Mouse (Mus musculus): ENCODE data around the gene Gm20683. TPM values are rescaled to one million over a fixed set of nuclear protein-coding genes. Genes with fewer than 3 reads are reported as not detected.
A peak's percentile ranks its signal among the peaks of the same experiment; 100 is the strongest.
"Not testable (repeated sequence)": the region's sequence is repeated elsewhere in the genome, so short reads cannot be mapped to it uniquely, and the experiment has no call there.

Gm20683 gene
- total RNA-seq, 1 experiment from 2014 or later: 12.8 TPM

- no peak for DNase-seq
These were observed 13.9 kb downstream of the Gm20683 start for GRCm38 (mm10) chr17:25827546-25828222.

DNA sequence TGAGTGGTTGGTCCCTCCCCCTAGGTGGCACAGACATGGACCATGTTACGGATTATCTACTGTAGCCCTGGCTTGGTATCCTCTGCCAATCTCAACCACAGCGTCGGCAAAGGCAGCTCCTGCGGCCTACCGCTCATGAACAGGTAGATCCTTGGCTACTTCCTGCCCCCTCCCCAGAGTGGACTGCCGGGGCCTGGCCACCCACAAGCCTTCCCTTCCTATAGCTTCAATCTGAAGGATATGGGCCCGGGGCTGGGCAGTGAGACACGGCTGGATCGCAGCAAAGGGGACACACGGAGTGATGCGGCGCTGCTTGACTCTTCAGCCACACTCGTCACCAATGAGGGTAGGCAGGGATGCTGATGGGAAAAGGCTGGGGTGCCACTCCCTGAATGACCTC is 14.6 kb downstream of the Gm20683 start:
- no peak for DNase-seq

- DNase-seq: no peak
These were observed 15.5 kb downstream of the Gm20683 start for GRCm38 (mm10) chr17:25825984-25826570.

- DNase-seq: no peak
These were observed 16.3 kb downstream of the Gm20683 start for GRCm38 (mm10) chr17:25825311-25825710.

DNA sequence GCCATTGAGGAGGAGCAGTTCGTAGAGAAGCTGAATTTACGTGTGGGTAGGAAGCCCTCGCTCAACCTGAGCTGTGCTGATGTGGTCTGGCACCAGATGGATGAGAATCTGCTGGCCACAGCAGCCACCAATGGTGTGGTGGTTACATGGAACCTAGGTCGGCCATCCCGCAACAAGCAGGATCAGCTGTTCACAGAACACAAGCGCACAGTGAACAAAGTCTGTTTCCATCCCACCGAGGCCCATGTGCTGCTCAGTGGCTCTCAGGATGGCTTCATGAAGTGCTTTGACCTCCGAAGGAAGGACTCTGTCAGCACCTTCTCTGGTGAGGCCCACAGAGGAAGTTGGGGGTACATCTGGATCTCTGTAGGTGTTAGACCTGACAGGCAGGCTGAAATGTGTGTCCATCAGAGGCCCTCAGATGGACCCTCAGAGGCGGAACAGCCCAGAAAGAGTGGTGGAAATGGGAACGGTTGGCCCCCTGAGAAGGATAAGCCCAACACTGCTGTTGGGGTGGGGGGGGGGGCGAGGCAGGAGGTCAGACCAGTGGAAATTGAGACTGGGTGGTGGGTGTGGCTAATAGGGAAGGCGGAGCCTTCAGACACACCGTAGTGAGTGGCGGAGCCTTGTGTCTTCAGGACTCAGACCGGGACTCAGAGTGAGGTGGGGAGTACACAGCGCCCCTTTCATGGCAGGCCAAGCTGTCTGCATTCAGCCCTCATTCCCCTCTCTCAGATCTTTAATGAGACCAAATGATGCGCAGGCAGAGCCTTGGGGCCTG is 17.0 kb downstream of the Gm20683 start:
- DNase-seq: no peak

GRCm38 (mm10) chr17:25823452-25823851 is 18.1 kb downstream of the Gm20683 start, which contains the start of gene Wdr24:
Gene Wdr24, plus strand, starts transcription at chr17:25823627.
- peak; percentile 59 for DNase-seq

DNA sequence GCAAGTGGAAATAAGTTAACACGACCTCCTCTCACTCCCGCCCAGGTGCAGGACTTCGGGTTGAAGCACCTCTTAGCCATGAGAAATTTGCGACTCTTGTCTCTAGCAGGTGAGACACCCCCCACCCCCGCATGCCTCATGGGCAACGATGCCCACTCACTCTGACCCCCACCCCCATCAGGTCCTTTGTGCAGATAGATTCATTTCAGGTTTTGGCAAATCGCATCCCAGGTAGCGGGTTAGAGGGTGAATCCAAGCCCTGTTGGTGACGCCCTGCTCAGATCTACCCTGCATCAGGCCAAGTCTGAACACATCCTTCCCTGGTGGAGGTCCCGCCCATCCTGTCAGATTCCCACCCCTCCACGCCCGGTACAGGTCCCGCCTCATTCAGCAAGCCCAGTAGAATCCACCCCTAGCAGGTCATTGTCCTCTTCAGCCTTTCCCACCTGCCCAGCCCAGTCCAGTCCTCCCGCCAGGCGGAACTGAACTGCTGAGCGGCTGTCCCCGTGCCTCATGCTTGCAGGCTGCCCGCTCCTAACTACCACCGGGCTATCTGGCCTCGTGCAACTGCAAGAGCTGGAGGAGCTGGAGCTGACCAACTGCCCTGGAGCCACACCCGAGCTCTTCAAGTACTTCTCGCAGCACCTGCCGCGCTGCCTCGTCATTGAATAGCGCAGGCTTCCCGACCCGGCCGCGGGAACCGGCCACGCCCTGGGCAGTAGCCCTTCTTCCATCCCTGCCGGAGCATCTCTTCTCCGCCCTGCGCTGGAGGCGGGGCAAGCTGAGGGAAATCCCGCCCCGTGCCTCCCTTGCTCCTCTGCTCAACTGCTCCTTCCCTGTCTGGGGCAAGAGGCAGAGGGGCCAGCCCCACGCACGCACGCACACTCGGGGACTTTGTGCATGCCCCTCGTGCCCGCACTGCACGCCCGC is 22.4 kb downstream of the Gm20683 start:
- DNase-seq: no peak

DNA sequence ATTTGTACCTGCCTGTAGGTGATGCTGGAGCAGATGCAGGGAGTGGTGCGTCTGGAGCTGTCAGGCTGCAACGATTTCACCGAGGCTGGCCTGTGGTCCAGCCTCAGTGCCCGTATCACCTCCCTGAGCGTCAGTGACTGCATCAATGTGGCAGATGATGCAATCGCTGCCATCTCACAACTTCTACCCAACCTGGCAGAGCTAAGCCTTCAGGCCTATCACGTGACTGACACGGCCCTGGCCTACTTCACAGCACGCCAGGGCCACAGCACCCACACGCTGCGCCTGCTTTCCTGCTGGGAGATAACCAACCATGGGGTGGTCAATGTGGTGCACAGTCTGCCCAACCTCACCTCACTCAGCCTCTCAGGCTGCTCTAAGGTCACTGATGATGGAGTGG is 23.9 kb downstream of the Gm20683 start:
- DNase-seq: no peak

DNA sequence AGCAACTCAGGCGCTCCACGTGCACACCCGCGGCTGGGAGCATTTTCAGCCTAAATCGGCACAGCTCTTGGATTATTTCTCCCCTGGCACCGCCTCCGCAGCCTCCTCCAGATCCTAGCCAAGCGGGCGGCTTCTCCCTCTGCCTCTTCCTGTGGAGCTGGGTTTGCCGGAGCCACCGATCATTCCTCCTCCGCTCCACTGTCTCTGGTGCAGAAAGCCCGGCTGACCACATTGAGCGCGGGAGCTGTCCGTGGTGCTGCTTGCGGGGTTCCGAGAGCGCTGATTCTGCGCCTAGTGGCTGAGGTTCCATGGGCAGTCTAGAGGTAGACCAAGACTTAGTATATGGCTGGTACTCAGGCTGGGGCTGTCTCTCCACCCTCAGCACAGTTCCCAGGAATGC is 28.1 kb downstream of the Gm20683 start:
- peak; percentile 89 for DNase-seq

DNA sequence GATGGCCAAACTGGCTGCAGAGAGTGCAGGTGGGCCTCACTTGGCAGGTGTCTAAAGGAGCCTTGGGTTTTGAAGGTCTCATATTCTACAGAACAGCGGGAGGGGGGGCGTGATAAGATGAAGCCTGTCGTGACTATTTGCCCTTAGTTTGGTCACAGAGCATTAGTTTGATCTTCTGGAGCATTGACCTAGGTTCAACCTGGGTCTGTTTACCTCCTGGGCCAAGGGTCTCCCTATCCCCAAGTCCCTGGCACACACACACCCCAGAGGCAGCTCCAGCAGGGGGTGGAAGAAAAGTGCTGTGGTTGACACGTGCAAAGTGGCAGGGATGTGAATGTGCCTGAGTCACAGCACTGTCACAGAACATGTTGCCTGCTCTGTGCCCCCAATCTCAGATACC is 30.7 kb downstream of the Gm20683 start:
- no peak for DNase-seq

- DNase-seq: no peak
These were observed 31.8 kb downstream of the Gm20683 start for GRCm38 (mm10) chr17:25809606-25810340.

DNA sequence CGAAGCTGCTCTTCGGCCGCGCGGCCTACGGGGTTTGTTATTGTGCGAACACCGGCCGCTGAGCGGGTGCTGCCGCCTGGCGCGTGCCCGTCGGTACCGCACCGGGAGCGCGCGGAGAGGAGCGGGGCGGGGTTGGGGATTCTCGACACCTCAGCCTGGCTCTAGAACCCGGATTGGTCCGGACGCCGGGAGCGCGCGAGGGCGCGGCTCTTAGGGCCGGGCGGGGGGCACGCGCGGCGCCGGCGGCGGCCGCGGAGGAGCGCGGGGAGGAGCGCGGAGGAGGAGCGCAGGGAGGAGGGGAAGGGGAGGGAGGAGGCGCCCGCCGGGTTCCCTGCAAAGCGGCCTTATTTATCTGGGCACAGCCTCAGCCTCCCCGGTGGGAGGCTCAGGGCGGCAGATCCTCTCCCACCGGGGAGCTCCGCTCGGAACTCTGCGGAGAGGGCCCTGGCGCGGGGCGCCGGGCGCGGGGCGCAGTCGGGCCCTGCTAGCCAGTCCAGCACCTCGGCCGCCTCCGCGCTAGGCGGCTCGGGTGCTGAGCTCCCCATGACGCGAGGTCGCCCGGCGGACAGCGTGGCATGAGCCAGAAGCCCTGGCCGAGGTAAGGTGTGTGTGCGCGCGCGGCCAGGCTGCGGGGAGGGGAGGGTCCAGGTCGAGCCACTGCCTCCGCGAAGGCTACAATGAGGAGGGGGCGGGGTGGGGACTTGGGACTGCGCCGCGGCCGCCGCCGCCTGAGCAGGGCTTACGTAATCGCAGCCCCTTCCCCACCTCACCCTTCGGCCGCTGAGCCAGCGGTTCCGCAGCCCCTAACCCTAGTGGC is 32.6 kb downstream of the Gm20683 start, which contains the start of gene Fbxl16:
TSS of gene Fbxl16 (plus strand) at position 297 of the 817 bp plus-strand sequence.
- DNase-seq: peak; percentile 91

GRCm38 (mm10) chr17:25808028-25808427 is 33.5 kb downstream of the Gm20683 start:
- DNase-seq: no peak

DNA sequence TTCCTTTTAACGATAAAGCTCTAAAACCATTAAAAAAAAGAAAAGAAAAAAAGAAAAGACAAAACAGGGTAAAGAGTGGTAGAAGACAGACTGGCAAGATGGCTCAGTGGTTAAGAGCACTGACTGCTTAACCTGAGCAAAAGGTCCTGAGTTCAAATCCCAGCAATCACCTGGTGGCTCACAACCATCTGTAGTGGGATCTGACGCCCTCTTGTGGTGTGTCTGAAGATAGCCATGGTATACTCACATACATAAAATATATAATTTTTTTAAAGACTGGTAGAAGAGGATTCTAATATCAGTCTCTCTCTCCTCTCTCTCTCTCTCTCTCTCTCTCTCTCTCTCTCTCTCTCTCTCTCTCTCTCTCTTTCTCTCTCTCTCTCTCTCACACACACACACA is 34.1 kb downstream of the Gm20683 start:
- not testable (repeated sequence) for DNase-seq

DNA sequence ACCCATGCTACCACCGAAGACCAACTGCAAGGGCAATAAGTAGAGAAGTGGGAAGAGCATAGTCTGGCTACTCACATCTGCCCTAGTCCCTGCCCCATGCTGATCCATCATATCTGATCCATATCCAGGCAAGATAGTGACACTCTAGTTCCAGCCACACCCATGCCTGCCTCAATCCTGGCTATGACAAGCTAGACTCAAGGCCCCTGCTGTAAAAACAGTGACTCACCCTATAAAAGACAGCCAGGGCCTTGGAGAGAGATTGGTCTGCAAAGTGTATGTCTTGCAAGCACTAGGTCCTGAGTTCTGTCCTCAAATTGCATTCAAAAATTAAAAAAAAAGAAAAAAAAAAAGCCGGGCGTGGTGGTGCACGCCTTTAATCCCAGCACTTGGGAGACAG is 35.1 kb downstream of the Gm20683 start:
- no peak for DNase-seq

DNA sequence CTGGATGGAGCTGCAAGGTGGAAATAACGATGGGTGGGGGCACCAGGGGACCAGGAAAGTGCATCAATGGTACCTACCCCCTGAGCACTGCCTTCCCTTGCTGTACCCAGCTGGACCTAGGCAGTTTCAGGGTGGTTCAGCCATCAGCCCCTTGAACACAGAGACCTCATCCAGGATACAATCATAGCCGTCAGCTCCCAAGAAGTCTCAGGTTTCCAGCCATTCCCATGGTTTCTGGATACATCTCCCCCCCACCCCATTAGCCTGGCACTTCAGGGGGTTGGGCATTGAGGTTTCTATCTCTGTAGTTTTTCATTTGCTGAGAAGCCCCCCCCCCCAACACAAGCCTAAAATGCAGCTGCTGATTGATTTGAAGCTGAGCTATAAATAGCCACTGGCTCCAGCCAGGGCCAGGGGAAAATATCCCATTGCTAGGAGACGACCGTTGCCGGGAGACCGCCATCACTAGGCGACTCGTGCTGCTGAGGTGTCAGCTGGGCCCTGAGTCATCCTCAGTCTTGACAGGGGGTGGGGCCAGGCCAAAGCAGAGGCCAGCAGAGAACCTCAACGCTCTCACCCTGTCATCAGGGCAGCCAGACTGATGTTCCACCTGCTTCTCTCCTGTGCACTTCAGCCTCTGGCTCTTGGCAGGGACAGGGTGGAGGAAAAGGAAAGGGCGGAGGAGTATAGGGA is 38.6 kb downstream of the Gm20683 start:
- peak; percentile 87 for DNase-seq

- no peak for DNase-seq
These were observed 40.5 kb downstream of the Gm20683 start for GRCm38 (mm10) chr17:25801029-25801428.

DNA sequence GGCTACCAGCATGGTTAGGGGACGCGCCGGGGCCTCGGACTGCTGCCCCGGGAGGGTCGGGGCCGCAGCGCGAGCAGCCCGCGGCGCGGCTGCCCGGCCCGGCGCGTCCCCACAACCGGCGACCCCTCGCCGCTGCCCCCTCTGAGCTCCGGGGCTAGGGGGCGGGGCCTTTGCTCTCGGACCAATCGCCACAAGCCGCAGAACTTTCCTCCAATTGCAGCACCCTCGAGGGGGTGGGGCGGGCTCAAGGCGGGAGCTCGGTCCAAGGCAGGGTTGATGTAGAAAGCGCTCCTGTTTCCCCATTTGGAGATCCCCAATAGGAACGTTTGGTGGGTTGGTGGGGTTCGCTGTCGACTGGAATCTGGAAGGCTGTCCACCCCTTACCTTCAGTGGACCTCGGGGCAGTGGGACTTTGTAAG is 44.6 kb downstream of the Gm20683 start, which contains the start of gene Metrn:
TSS of gene Metrn (minus strand) at position 186 of the 419 bp plus-strand sequence.
- DNase-seq: peak; percentile 92

GRCm38 (mm10) chr17:25796211-25796771 is 45.3 kb downstream of the Gm20683 start:
- peak; percentile 47 for DNase-seq

Measured in adrenal gland, postnatal 25 days (tissue).